Mouse (Mus musculus) ZHBTc4 (cell line): ENCODE measurements at regions not wholly inside any gene's neighbourhood (a gene's known extent, or its start where the extent isn't known, plus 50 kb on each side); places are given as distances from the start of the nearest gene placed in this dataset.

Experiments
- DNase-seq: peaks from one replicate; pipeline ENCODE4 v3.0.0-alpha.2; 2011; ENCODE audit warnings: low read depth, low spot score

GRCm38 (mm10) chr3:19067141-19067757 lies 561.2 kb downstream of the 1700064H15Rik start:
- DNase-seq, result no peak
